Mouse (Mus musculus) hindbrain, embryonic 14.5 days (tissue): Measurements from ENCODE around the gene Irx3. TPM values are rescaled to one million over a fixed set of nuclear protein-coding genes. Genes with fewer than 3 reads are reported as not detected.

Experiments
- ATAC-seq: fragments of 200-750 bp; cut with Nextera tagmentation; 2 replicates; pipeline ENCODE4 v1.8.0; 2017; ENCODE audit warnings: moderate number of reproducible peaks, mild to moderate bottlenecking, moderate TSS enrichment, moderate library complexity; ENCODE audit not compliant: low FRiP score
- DNase-seq: peaks from one replicate; pipeline ENCODE4 v3.0.0-alpha.2; 2015; ENCODE audit warnings: low spot score
- H3K27ac ChIP-seq: fragments of 300-500 bp; sonication (generic); 2 replicates; pipeline ENCODE4 v1.5.1; 2014; ENCODE audit warnings: mild to moderate bottlenecking, moderate library complexity
- H3K27me3 ChIP-seq: fragments of 300-500 bp; sonication (generic); 2 replicates; pipeline ENCODE4 v1.6.1; 2014; ENCODE audit warnings: mild to moderate bottlenecking, low read length, mixed read lengths; ENCODE audit not compliant: control insufficient read depth, insufficient read depth
- H3K36me3 ChIP-seq: fragments of 300-500 bp; sonication (generic); replicated peaks from 2 replicates; pipeline ENCODE4 v1.6.1; 2014; ENCODE audit not compliant: control insufficient read depth, insufficient read depth
- H3K4me1 ChIP-seq: fragments of 300-500 bp; sonication (generic); replicated peaks from 2 replicates; pipeline ENCODE4 v1.6.1; 2014; ENCODE audit warnings: antibody characterized with exemption, low read length, mixed read lengths; ENCODE audit not compliant: control insufficient read depth, insufficient read depth
- H3K4me2 ChIP-seq: fragments of 300-500 bp; sonication (generic); replicated peaks from 2 replicates; pipeline ENCODE4 v1.6.1; 2014; ENCODE audit warnings: mild to moderate bottlenecking, moderate library complexity
- H3K4me3 ChIP-seq: fragments of 300-500 bp; sonication (generic); replicated peaks from 2 replicates; pipeline ENCODE4 v1.5.1; 2014; ENCODE audit warnings: mild to moderate bottlenecking, low read length
- H3K9ac ChIP-seq: fragments of 300-500 bp; sonication (generic); 2 replicates; pipeline ENCODE4 v1.6.1; 2014
- H3K9me3 ChIP-seq: fragments of 300-500 bp; sonication (generic); 2 replicates; pipeline ENCODE4 v1.6.1; 2016; ENCODE audit warnings: low read length; ENCODE audit not compliant: control insufficient read depth
- WGBS: fragments of 180-500 bp; shearing (Covaris S2); extraction: QIAGEN DNeasy Blood & Tissue Kit; methylation state at CpG from one replicate; pipeline ENCODE4 v1.1.7; 2014; 5-methylcytosine and 5-hydroxymethylcytosine counted together
- polyA plus RNA-seq: library from polyadenylated mRNA; unstranded; fragments of >200 nt; fragmentation: Nextera tagmentation; extraction: Ambion mirVana; gene quantifications from 2 replicates; pipeline ENCODE4 v1.2.1, GENCODE M21; 2014

The Irx3 gene
- polyA plus RNA-seq, 1 experiment from 2014 or later, result 10.4 TPM

DNA sequence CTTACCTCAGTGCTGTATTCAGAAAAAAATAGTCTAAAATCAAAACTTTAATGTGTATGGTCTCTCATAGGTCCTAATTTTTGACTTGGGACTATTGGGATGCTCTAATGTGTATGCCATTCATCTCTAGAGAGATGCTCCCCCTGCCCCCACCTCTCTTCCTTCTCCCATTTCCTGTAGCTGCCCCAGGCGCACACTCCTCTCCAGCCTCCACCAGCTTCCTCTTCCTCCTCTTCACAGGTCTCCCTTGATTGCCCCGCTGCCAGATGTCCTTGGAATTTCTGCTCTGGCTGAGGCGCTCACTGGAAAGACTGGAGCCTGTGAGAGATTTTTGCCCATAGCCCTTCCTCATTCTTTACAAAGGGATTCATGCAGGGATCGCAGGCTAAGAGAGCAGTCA lies 20.9 kb upstream of the Irx3 start:
- Histone ChIP-seq H3K4me1 (peaks cover 5% of the 10 kb centered on the region), H3K4me2 (no peak overlapping the region), H3K27ac (no peak overlapping the region), H3K27me3 (peaks cover 7% of the 10 kb centered on the region; the same call in 1 of the 2 replicates), H3K9ac (no peak overlapping the region), H3K36me3 (no peaks in the 10 kb centered on the region), H3K9me3 (no peaks in the 10 kb centered on the region), H3K4me3 (no peak overlapping the region)
- 64% methylated on average over 4 of the region's 4 CpGs for WGBS
- DNase-seq (no peak), ATAC-seq (no peak)

DNA sequence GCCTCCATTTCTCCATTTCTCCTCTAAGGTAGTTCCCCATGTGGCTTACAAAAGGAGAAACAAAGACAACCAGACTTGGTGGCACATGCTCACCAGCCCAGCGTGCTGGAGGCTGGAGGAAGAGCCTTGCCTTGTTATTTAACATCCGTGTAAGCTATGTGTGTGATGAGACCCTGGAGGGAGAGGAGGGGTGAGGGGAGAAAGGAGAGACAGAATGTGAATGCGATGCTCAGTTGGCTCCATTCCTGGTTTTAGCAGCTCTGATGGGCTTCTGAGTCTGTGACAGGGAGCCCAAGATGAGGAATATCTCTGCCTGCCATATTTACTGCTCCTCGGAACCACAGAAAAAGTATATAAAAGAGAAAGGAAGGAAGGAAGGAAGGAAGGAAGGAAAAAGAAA lies 20.1 kb upstream of the Irx3 start:
- no peak for DNase-seq

DNA sequence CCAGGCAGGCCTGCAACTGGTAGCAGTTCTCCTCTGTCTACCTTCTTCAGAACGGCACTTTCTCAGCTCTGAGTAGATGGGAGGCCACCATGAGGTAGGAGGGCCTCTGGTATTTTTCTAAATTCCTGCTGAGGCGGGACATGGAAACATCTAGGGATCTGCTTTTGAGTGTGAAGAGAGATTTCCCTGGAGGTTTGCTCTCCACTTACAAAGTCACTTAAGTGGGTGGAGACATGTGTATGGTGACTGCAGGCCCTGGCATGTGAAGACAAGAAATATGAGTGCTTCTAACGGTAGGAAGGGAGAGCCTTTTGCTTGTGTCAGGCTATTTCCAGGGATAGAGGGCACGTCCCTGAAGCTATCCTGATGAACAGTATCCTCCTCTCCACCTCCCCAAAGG lies 17.9 kb upstream of the Irx3 start:
- WGBS, result 77% methylated on average over 4 of the region's 4 CpGs

More for the DNA sequence above, 20.1 kb upstream of the Irx3 start:
- H3K4me1 ChIP-seq, result peaks cover 5% of the 10 kb centered on the region; the same call in 1 of the 2 replicates
- WGBS, result 30% methylated on average over 4 of the region's 4 CpGs
- H3K36me3 ChIP-seq, result no peaks in the 10 kb centered on the region
- no peak overlapping the region for H3K27ac ChIP-seq
- no peaks in the 10 kb centered on the region for H3K9me3 ChIP-seq
- no peak overlapping the region for H3K9ac ChIP-seq
- H3K27me3 ChIP-seq, result peaks cover 7% of the 10 kb centered on the region; the same call in 1 of the 2 replicates
- H3K4me2 ChIP-seq, result no peak overlapping the region
- no peak for ATAC-seq
- H3K4me3 ChIP-seq, result no peak overlapping the region

DNA sequence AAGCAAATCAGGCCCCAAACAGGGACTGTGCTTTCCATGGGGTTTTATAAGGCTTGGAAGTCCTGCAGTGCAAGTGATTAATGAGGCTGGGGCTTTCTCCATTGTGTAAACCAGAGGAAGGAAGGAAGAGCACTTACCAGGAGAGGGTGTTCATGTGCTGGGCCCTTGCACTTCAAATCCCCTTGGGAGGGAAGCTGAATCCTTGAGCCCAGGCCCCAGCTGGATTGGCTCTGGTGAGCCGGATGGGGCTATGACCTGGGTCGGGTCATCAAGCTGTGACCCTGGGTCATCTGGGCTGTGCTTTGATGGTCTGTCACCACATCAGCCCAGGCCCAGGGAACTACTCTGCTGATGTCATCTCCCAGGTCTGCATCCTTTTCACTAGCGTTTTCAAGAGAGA lies 16.9 kb upstream of the Irx3 start:
- DNase-seq, result no peak
- Histone ChIP-seq H3K27me3 (peaks cover 12% of the 10 kb centered on the region; the same call in 1 of the 2 replicates), H3K4me2 (no peak overlapping the region), H3K9me3 (no peaks in the 10 kb centered on the region), H3K27ac (no peak overlapping the region), H3K36me3 (no peaks in the 10 kb centered on the region), H3K9ac (no peak overlapping the region), H3K4me3 (no peak overlapping the region), H3K4me1 (peaks cover 5% of the 10 kb centered on the region; the same call in 1 of the 2 replicates)
- no peak for ATAC-seq
- WGBS, result 10% methylated on average over 3 of the region's 3 CpGs

More for the DNA sequence above, 17.9 kb upstream of the Irx3 start:
- no peaks in the 10 kb centered on the region for H3K36me3 ChIP-seq
- DNase-seq, result no peak
- peaks cover 5% of the 10 kb centered on the region; the same call in 1 of the 2 replicates for H3K4me1 ChIP-seq
- no peak overlapping the region for H3K4me2 ChIP-seq
- no peak overlapping the region for H3K9ac ChIP-seq
- no peak for ATAC-seq
- no peak overlapping the region for H3K4me3 ChIP-seq
- no peak overlapping the region for H3K27ac ChIP-seq
- no peaks in the 10 kb centered on the region for H3K9me3 ChIP-seq
- peaks cover 12% of the 10 kb centered on the region; the same call in 1 of the 2 replicates for H3K27me3 ChIP-seq

DNA sequence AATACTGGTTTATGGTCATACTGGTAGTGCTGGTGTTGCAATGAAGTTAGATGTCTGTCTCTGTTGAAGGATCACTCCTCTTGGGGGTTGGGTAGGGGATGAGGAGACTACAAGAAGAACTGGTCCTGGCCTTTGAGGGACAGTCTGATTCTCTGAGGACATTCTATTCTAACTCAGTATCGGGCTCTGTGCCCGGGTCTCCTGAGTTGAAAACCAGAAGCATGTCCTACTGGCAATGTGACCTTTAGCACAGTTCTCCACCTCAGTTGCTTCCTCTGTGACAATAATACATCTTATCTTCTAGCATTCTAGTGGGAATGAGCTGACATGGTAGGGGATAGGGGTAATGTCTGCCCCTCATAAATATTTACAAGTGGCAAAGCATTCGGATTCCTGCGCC lies 12.2 kb upstream of the Irx3 start:
- WGBS, result 93% methylated on average over 4 of the region's 4 CpGs
- no peak for DNase-seq
- no peak overlapping the region for H3K4me3 ChIP-seq
- peaks cover 18% of the 10 kb centered on the region for H3K27me3 ChIP-seq
- no peak overlapping the region for H3K9ac ChIP-seq
- no peaks in the 10 kb centered on the region for H3K9me3 ChIP-seq
- ATAC-seq, result no peak
- H3K4me1 ChIP-seq, result no peaks in the 10 kb centered on the region
- no peaks in the 10 kb centered on the region for H3K36me3 ChIP-seq
- no peak overlapping the region for H3K4me2 ChIP-seq
- no peak overlapping the region for H3K27ac ChIP-seq

DNA sequence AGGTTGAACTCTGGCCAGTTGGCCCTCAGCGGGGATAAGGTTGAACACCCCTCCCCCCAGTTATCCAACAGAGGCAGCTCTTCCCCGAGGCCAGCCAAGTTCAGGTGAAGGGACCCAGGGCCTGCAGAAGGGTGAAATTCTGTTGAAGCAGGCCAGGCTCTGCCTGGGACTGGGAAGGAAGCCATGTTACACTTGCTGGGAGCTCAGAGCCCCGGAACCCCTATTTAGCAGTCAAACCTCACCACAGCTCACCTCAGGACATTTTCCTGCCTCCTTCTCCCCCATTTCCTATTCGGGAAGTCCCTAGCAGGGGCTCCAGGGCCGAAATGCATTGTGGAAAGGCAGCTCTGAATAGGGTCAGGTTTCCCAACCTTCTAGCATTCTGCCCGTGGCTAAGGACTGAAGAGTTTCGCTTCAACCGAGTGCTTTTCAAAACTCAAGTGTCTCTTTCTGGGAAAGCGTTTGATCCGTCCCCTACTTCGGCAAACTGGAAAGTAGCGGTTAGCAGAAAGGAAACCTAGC lies 4.9 kb upstream of the Irx3 start:
- peaks cover 50% of the 10 kb centered on the region for H3K27me3 ChIP-seq
- peaks cover 24% of the 10 kb centered on the region; the same call in 1 of the 2 replicates for H3K4me1 ChIP-seq
- ATAC-seq (no peak), DNase-seq (no peak)
- no peaks in the 10 kb centered on the region for H3K9me3 ChIP-seq
- WGBS, result 9% methylated on average over 12 of the region's 12 CpGs
- no peak overlapping the region for H3K9ac ChIP-seq
- H3K4me2 ChIP-seq, result peak overlapping the region; percentile 73
- no peaks in the 10 kb centered on the region for H3K36me3 ChIP-seq
- peak overlapping the region; percentile 23 for H3K4me3 ChIP-seq
- peak overlapping the region; percentile 51 for H3K27ac ChIP-seq

DNA sequence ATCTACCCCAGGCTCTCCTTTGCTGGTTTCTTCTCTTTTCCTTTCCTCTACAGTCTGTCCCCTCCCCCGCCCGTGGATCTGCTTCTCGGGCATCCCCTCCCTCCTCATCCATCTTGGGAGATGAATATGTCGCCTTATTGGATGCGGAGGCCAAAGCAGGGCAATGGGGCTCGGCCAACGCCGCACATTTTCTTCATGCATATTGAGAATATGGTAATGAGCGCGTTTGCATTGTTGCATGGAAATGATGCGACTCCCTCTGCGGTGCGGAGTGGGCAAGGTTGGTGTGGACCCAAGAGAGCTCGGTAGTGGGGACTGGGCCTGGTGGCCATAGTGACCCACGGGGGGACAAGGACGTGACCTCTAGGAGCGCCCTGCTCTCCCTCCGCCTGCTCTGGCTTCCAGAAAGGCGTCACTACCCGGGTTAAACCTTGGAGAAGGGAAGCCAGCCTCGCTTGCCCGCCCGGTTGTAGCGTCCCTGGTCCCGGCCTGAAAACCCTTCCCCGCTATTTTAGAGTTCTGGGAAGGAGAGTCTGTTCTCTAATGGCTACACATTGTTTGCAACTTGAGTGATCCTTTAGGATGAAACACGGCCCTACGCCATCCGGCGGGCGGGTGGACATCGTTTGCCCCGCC lies 4.3 kb upstream of the Irx3 start:
- Histone ChIP-seq H3K4me2 (peak overlapping the region; percentile 73), H3K27me3 (peaks cover 49% of the 10 kb centered on the region), H3K27ac (peak overlapping the region; percentile 51), H3K4me1 (peaks cover 24% of the 10 kb centered on the region; the same call in 1 of the 2 replicates), H3K9me3 (no peaks in the 10 kb centered on the region), H3K36me3 (no peaks in the 10 kb centered on the region), H3K9ac (no peak overlapping the region; the same call in 1 of the 2 replicates), H3K4me3 (peak overlapping the region; percentile 23)
- WGBS, result 1% methylated on average over 33 of the region's 33 CpGs
- DNase-seq, result no peak
- no peak for ATAC-seq

DNA sequence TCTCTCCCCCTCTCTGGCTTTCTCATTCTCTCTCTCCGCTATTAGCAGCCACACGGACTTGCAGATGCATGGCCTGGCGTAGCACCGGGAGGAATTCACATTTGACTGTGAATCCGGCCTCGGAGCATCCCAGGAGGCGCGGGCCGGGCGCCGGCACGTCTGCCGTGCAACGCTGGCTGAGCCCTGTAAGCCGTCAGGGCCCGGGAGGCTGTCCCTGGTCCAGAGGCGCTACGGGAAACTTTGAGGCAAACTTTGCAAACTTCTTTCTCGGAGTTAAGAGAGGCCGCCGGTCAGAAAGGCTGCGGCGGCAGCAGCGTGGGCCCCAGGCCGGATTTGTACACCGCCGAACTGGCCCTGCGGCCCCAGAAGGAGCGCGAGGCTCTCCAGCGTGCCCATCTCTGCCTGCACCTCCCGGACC lies 3.4 kb upstream of the Irx3 start:
- Histone ChIP-seq H3K36me3 (no peaks in the 10 kb centered on the region), H3K27ac (peak overlapping the region; percentile 62), H3K27me3 (peaks cover 43% of the 10 kb centered on the region), H3K9me3 (no peaks in the 10 kb centered on the region), H3K4me1 (peaks cover 29% of the 10 kb centered on the region; the same call in 1 of the 2 replicates), H3K4me3 (peak overlapping the region; percentile 23), H3K4me2 (peak overlapping the region; percentile 73), H3K9ac (peak overlapping the region; percentile 47)
- DNase-seq (no peak), ATAC-seq (no peak)
- under 1% methylated on average over 32 of the region's 32 CpGs for WGBS

DNA sequence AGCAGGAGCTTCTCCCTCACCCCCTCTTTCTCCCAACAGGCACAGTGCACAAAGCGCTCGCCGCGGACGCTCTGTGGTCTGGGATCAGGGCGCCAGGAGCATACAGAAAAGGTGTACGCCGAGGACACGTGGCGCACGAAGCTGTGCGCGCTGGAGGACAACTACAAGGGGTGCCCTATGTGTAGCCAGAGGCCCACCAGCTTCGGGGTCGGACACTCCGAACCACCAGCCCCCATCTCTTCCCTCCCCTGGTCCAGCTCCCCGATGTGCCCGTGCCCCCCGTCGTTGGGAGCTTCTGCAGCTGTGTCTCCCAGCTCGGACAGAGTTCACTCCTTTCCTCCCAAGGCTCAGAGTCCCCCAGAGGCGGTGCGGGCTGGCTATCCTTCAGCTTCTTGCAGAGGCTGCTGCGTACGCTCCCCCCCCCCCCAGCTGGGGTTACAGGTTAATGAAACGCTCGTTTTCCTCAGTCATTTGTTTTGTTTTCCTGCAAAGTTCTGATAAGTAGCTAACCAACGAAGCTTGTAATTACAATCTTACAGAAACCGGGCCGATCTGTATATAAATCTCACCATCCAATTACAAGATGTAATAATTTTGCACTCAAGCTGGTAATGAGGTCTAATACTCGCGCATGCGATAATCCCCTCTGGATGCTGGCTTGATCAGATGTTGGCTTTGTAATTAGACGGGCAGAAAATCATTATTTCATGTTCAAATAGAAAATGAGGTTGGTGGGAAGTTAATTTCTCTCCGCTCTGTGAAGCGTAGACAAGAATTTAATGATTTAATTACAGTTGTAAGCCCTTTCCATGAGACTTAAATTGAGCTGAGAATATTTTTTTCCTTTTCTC lies 2.8 kb upstream of the Irx3 start:
- Histone ChIP-seq H3K36me3 (no peaks in the 10 kb centered on the region), H3K9ac (peak overlapping the region; percentile 47; the same call in 1 of the 2 replicates), H3K4me2 (peak overlapping the region; percentile 73), H3K27me3 (peaks cover 43% of the 10 kb centered on the region), H3K4me3 (peak overlapping the region; percentile 23), H3K9me3 (no peaks in the 10 kb centered on the region), H3K4me1 (peaks cover 29% of the 10 kb centered on the region; the same call in 1 of the 2 replicates), H3K27ac (peak overlapping the region; percentile 62)
- ATAC-seq, result no peak
- WGBS, result 2% methylated on average over 36 of the region's 36 CpGs
- peak; percentile 65 for DNase-seq
